Mouse (Mus musculus): ENCODE data around the gene Krt24. TPM values are rescaled to one million over a fixed set of nuclear protein-coding genes. Genes with fewer than 3 reads are reported as not detected.

Krt24 gene
- not detected in 2 replicates for polyA plus RNA-seq (2016; fragmentation: Nextera tagmentation; extraction: Ambion mirVana)

DNA sequence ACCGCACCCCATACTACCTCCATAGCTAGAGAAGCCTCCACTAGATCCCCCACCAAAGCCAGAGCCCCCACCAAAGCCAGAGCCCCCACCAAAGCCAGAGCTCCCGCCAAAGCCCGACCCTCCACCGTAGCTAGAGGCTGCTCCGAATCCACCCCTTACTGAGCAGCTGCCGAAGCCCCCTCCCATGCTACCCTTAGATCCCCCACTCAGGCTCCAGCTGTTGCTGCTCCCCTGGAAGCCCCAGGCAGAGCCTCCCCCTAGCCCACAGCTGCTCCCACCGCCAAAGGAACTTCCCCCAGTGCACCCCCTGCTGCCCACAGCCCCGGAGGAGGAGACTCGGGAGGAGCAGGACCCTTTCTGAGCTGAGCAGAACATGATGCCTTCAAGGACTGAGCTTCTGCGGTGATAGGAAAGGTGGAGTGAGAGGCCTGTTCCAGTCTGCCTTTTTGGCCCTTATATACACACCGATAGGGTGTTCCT lies at the start of gene Krt24:
TSS of gene Krt24 (minus strand) at position 430 of the 480 bp plus-strand sequence.
- H3K4me3 ChIP-seq: no peak within 1 kb of the TSS
- H3K27ac ChIP-seq (ENCODE audit: poor library complexity, severe bottlenecking): no peak within 1 kb of the TSS
- no peaks in the 10 kb centered on the region for H3K4me1 ChIP-seq (replicated peaks)
- H3K4me2 ChIP-seq: no peak within 1 kb of the TSS
- H3K9ac ChIP-seq: no peak within 1 kb of the TSS
- H3K36me3 ChIP-seq: no peaks in the 10 kb centered on the region
- WGBS: 38% methylated on average over 11 of the region's 11 CpGs
- H3K27me3 ChIP-seq (replicated peaks): 0 out of 2 replicates have a peak, but pooled peaks cover 4% of the 10 kb centered on the region
- ATAC-seq (ENCODE audit: insufficient number of reproducible peaks, low FRiP score): no peak
- H3K9me3 ChIP-seq (replicated peaks): no peaks in the 10 kb centered on the region

DNA sequence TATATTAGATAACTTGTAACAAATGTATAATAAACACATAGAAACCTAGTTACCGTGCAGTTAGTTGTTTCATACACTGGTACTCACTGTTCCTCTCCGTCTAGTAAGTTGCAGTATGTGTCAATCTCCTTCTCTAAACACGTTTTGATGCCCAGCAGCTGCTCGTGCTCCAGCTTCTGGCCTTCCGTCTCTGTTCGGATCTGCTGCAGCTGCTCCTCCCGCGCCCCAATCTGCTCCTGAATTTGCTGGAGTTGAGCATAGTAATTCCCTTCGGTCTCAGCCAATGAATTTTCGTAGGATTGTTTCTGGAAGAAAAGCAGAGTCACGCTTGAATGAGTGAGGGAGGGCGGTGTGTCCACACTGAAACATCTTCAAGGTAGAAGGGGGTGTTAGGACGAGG lies 48.4 kb upstream of the Krt24 start:
- Histone ChIP-seq H3K27me3 (replicated peaks) (no peaks in the 10 kb centered on the region), H3K4me3 (no peak overlapping the region), H3K9ac (no peak overlapping the region), H3K4me1 (replicated peaks) (no peaks in the 10 kb centered on the region), H3K36me3 (no peaks in the 10 kb centered on the region), H3K9me3 (replicated peaks) (no peaks in the 10 kb centered on the region), H3K27ac (ENCODE audit: poor library complexity, severe bottlenecking) (no peak overlapping the region), H3K4me2 (no peak overlapping the region)
- no peak for ATAC-seq (ENCODE audit: insufficient number of reproducible peaks, low FRiP score)
- WGBS: 76% methylated on average over 13 of the region's 13 CpGs

DNA sequence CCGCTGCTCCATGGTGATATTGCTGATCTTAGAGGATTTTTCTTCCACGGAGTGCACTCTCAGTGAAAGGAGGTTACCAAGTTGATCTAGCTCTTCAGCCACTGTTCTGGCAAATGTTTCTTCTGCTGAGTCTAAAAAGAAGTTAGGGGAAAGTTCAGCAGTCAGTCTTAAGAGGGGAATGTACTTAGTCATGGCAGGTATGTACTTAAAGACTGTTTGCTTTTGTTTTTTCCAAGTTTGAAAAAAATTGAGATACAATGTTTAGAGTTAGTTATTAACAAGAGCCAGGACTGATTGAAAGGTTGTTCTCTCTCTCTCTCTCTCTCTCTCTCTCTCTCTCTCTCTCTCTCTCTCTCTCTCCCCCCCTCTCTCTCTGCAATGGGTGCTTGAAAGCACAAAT lies 44.6 kb upstream of the Krt24 start:
- Histone ChIP-seq H3K27me3 (replicated peaks) (0 out of 2 replicates have a peak, but pooled peaks cover 4% of the 10 kb centered on the region), H3K4me1 (replicated peaks) (no peaks in the 10 kb centered on the region), H3K9ac (no peak overlapping the region), H3K4me3 (no peak overlapping the region), H3K36me3 (no peaks in the 10 kb centered on the region), H3K27ac (ENCODE audit: poor library complexity, severe bottlenecking) (no peak overlapping the region), H3K9me3 (replicated peaks) (no peaks in the 10 kb centered on the region), H3K4me2 (no peak overlapping the region)
- no peak for ATAC-seq (ENCODE audit: insufficient number of reproducible peaks, low FRiP score)
- 78% methylated on average over 2 of the region's 2 CpGs for WGBS

DNA sequence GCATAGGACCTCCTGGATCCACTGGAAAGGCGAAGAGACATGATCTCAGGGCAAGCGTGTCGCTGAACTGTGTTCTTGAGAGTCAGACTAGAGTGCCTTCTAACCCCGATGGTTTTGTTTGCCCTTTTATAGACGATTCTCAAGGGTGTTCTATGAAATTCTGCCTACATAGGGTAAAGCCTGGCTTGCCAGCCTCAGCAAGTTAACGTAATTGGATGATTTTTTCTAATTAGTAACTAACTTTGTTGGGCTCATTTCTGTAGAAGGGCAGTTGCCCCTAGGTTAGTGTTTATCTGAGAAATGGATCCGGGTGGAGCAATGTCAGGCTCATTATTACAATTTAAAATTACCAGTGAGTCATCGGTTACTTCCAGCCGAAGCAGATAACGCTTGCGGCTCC lies 37.8 kb upstream of the Krt24 start, which contains the start of gene Krt25:
TSS of gene Krt25 (minus strand) at position 101 of the 400 bp plus-strand sequence.
- no peak within 1 kb of the TSS for H3K27ac ChIP-seq (ENCODE audit: poor library complexity, severe bottlenecking)
- ATAC-seq (ENCODE audit: insufficient number of reproducible peaks, low FRiP score): no peak
- 84% methylated on average over 11 of the region's 11 CpGs for WGBS

DNA sequence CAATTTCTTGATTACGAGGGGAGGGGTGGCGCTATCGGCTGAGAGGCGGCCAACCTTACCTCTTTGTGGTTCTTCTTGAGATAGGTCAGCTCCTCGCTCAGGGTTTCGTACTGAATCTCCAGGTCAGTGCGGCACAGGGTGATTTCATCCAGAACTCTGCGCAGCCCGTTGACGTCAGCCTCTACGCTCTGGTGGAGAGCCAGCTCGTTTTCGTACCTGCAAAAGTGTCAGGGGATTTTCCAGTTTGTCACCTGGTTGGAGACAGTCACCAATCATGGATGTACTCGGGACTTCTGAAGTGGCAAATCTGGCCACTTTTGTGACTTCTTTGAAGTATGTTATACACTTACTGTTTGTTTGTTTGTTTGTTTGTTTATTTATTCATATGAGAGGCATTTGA lies 36.0 kb upstream of the Krt24 start:
- no peaks in the 10 kb centered on the region for H3K4me1 ChIP-seq (replicated peaks)
- no peak overlapping the region for H3K27ac ChIP-seq (ENCODE audit: poor library complexity, severe bottlenecking)
- H3K4me3 ChIP-seq: no peak overlapping the region
- no peaks in the 10 kb centered on the region for H3K27me3 ChIP-seq (replicated peaks)
- WGBS: 82% methylated on average over 14 of the region's 14 CpGs
- H3K4me2 ChIP-seq: no peak overlapping the region
- ATAC-seq (ENCODE audit: insufficient number of reproducible peaks, low FRiP score): no peak
- H3K9me3 ChIP-seq (replicated peaks): no peaks in the 10 kb centered on the region
- no peaks in the 10 kb centered on the region for H3K36me3 ChIP-seq
- H3K9ac ChIP-seq: no peak overlapping the region

More for the DNA sequence above, 37.8 kb upstream of the Krt24 start, which contains the start of gene Krt25:
- 0 out of 2 replicates have a peak, but pooled peaks cover 4% of the 10 kb centered on the region for H3K27me3 ChIP-seq (replicated peaks)
- H3K9ac ChIP-seq: no peak within 1 kb of the TSS
- no peak within 1 kb of the TSS for H3K4me2 ChIP-seq
- H3K36me3 ChIP-seq: no peaks in the 10 kb centered on the region
- H3K9me3 ChIP-seq (replicated peaks): no peaks in the 10 kb centered on the region
- no peak within 1 kb of the TSS for H3K4me3 ChIP-seq
- no peaks in the 10 kb centered on the region for H3K4me1 ChIP-seq (replicated peaks)

DNA sequence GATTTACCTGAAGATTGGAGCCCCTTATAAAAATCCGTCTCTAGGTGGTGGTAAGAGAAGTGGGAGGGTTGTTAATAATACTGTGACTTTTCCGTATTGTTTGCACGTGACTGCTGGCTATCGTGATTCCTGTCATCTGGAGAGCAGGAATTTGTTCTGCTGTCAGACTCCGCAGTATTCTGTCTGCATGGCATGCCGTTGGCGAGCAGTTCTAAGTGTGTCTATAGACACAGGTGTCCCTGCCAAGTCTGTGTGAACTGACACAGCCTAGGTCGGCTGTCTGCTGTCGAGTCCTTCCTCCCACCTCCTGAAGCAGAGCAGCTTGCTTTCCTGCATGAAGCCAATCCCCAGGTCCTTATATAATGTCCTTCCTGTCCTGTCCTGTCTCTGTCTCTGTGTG lies 34.1 kb upstream of the Krt24 start:
- Histone ChIP-seq H3K4me2 (peak overlapping the region; percentile 18; the same call in 1 of the 2 replicates), H3K36me3 (no peaks in the 10 kb centered on the region), H3K9me3 (replicated peaks) (no peaks in the 10 kb centered on the region), H3K4me1 (replicated peaks) (no peaks in the 10 kb centered on the region), H3K9ac (no peak overlapping the region), H3K27me3 (replicated peaks) (0 out of 2 replicates have a peak, but pooled peaks cover 4% of the 10 kb centered on the region), H3K27ac (ENCODE audit: poor library complexity, severe bottlenecking) (no peak overlapping the region), H3K4me3 (no peak overlapping the region)
- WGBS: 40% methylated on average over 9 of the region's 9 CpGs
- no peak for ATAC-seq (ENCODE audit: insufficient number of reproducible peaks, low FRiP score)

DNA sequence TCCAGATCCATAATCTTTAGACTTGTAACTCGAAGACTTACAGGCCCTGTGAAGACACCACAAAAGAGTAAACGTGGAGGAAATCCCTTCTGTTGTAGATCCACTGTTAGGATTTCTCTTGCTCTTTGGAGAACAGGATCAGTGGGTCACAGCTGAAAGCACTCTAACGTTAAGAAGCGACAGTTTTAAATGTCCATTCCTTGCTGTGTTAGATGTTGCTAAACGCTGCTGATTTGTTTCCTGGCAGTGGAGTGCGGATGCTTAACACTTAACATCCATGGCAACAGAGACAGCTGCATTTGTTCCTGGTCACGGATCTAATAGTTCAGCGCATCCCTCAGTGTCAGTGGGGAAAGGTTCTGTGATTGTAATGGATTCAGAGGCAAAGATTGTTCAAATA lies 31.5 kb upstream of the Krt24 start:
- H3K27ac ChIP-seq (ENCODE audit: poor library complexity, severe bottlenecking): no peak overlapping the region
- H3K9me3 ChIP-seq (replicated peaks): no peaks in the 10 kb centered on the region
- no peak for ATAC-seq (ENCODE audit: insufficient number of reproducible peaks, low FRiP score)
- 0 out of 2 replicates have a peak, but pooled peaks cover 4% of the 10 kb centered on the region for H3K27me3 ChIP-seq (replicated peaks)
- H3K4me2 ChIP-seq: no peak overlapping the region
- WGBS: 63% methylated on average over 8 of the region's 8 CpGs
- H3K4me3 ChIP-seq: no peak overlapping the region
- no peaks in the 10 kb centered on the region for H3K4me1 ChIP-seq (replicated peaks)
- H3K9ac ChIP-seq: no peak overlapping the region
- no peaks in the 10 kb centered on the region for H3K36me3 ChIP-seq

DNA sequence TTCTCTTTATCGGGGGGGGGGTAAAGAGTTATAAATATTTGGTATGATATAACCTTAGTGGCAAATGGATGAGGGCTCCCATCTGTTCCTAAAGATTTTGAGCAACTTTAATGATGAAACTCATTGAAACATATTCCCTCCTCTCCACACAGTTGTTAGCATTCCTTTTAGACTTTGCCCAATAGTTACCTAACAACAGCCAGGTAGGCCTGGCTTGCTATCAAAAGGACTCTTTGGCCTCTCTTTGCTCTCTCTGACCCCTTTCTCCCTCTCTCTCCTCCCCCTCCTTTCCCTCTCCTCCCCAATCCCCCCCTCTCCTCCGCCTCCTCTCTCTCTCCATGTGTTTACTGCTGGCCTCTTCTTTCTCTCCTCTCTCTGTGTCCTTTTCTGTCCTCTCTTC lies 29.5 kb upstream of the Krt24 start:
- H3K4me1 ChIP-seq (replicated peaks): no peaks in the 10 kb centered on the region
- H3K9me3 ChIP-seq (replicated peaks): no peaks in the 10 kb centered on the region
- no peak overlapping the region for H3K27ac ChIP-seq (ENCODE audit: poor library complexity, severe bottlenecking)
- no peak overlapping the region for H3K9ac ChIP-seq
- H3K36me3 ChIP-seq: no peaks in the 10 kb centered on the region
- no peak overlapping the region for H3K4me2 ChIP-seq
- no peak for ATAC-seq (ENCODE audit: insufficient number of reproducible peaks, low FRiP score)
- no peak overlapping the region for H3K4me3 ChIP-seq
- WGBS: 88% methylated on average over 2 of the region's 2 CpGs
- H3K27me3 ChIP-seq (replicated peaks): 0 out of 2 replicates have a peak, but pooled peaks cover 4% of the 10 kb centered on the region

DNA sequence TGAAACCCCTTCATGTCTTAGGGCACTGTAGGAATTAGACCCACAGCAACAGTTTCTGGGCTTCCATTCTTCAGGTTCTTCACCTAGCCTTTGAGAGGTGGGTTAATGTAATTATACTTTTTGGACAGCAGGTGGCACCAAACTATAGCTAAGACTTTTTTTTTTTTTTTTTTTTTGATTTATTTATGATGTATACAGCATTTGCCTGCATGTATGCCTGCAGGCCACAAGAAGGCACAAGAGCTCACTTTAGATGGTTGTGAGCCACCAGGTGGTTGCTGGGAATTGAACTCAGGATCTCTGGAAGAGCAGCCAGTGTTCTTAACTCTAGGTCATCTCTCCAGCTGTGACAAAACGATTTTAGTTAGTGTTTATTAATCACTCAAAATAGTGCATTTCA lies 25.8 kb upstream of the Krt24 start:
- no peaks in the 10 kb centered on the region for H3K4me1 ChIP-seq (replicated peaks)
- H3K4me2 ChIP-seq: no peak overlapping the region
- no peak overlapping the region for H3K27ac ChIP-seq (ENCODE audit: poor library complexity, severe bottlenecking)
- WGBS: 83% methylated on average over 1 of the region's 1 CpGs
- H3K4me3 ChIP-seq: no peak overlapping the region
- no peak overlapping the region for H3K9ac ChIP-seq
- H3K27me3 ChIP-seq (replicated peaks): 0 out of 2 replicates have a peak, but pooled peaks cover 4% of the 10 kb centered on the region
- no peaks in the 10 kb centered on the region for H3K9me3 ChIP-seq (replicated peaks)
- ATAC-seq (ENCODE audit: insufficient number of reproducible peaks, low FRiP score): no peak
- no peaks in the 10 kb centered on the region for H3K36me3 ChIP-seq

DNA sequence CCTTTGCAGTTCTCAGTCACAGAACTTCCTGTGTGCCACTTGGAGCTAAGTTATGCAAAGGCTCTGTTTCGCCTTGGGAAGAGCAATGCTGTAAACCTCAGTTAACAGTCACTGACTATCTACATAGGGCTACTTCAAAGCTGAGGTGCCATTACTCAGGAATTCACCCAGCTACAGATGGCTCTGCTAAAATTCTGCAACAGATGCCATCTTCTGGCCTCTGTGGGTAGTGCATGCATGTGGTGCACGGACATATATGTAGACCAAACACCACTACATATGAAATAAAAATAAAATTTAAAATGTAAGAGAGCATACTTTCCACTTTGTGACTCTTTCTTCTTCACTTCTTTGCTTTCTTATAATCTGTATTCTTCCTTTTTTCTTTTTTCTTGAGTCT lies 22.5 kb upstream of the Krt24 start:
- no peaks in the 10 kb centered on the region for H3K4me1 ChIP-seq (replicated peaks)
- no peaks in the 10 kb centered on the region for H3K27me3 ChIP-seq (replicated peaks)
- no peak overlapping the region for H3K4me3 ChIP-seq
- H3K9ac ChIP-seq: no peak overlapping the region
- 25% methylated on average over 2 of the region's 2 CpGs for WGBS
- no peak overlapping the region for H3K27ac ChIP-seq (ENCODE audit: poor library complexity, severe bottlenecking)
- H3K9me3 ChIP-seq (replicated peaks): no peaks in the 10 kb centered on the region
- no peak overlapping the region for H3K4me2 ChIP-seq
- no peak for ATAC-seq (ENCODE audit: insufficient number of reproducible peaks, low FRiP score)
- H3K36me3 ChIP-seq: no peaks in the 10 kb centered on the region

DNA sequence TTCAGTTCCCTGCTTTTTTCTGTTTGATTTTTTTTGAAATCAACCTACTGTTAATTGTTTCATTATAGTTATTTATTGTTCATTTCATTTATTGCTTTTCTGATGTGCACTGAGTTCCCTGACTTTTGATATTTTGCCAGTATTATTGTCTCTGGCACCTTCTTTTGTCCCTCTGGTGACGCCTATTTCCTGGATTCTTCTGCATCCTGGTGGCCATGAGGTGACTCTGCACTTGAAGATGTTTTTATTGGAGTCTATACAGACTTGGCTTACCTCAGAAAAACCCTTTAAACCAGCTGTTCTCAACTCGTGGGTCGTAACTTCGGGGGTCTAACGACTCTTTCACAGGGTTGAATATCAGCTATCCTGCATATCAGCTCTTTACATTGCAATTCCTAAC lies 10.0 kb upstream of the Krt24 start:
- Histone ChIP-seq H3K4me3 (no peak overlapping the region), H3K9me3 (replicated peaks) (peaks cover 5% of the 10 kb centered on the region; the same call in 1 of the 2 replicates), H3K4me2 (no peak overlapping the region), H3K9ac (no peak overlapping the region), H3K27me3 (replicated peaks) (peaks cover 3% of the 10 kb centered on the region), H3K36me3 (no peaks in the 10 kb centered on the region), H3K4me1 (replicated peaks) (no peaks in the 10 kb centered on the region), H3K27ac (ENCODE audit: poor library complexity, severe bottlenecking) (no peak overlapping the region)
- no peak for ATAC-seq (ENCODE audit: insufficient number of reproducible peaks, low FRiP score)
- WGBS: 57% methylated on average over 5 of the region's 5 CpGs

DNA sequence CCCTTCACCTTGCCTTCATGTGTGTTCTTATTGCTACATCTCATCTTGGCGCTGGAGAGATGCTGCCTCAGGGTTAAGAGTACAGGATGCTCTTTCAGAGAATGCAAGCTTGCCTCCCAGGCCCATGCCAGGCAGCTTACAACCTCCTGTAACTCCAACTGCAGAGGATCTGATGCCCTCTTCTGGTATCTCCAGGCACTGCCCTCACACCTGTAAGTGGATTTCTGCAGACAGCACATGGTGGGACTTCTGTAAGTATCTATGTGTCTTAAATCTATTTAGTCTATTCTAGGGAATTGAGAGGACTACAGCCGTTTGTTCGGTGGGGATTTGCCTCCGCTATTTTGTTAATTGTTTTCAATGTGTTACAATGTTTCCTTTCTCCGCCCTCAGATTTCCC lies 7.8 kb upstream of the Krt24 start:
- peaks cover 5% of the 10 kb centered on the region; the same call in 1 of the 2 replicates for H3K9me3 ChIP-seq (replicated peaks)
- WGBS: 52% methylated on average over 5 of the region's 5 CpGs
- no peaks in the 10 kb centered on the region for H3K36me3 ChIP-seq
- H3K4me2 ChIP-seq: no peak overlapping the region
- H3K27ac ChIP-seq (ENCODE audit: poor library complexity, severe bottlenecking): no peak overlapping the region
- no peaks in the 10 kb centered on the region for H3K4me1 ChIP-seq (replicated peaks)
- ATAC-seq (ENCODE audit: insufficient number of reproducible peaks, low FRiP score): no peak
- no peak overlapping the region for H3K9ac ChIP-seq
- H3K4me3 ChIP-seq: no peak overlapping the region
- H3K27me3 ChIP-seq (replicated peaks): peaks cover 3% of the 10 kb centered on the region

Measured in heart, embryonic 12.5 days (tissue).